Mouse (Mus musculus): ENCODE measurements around the gene Lasp1.
A peak's percentile ranks its signal among the peaks of the same experiment; 100 is the strongest.
"Not testable (repeated sequence)": the region's sequence is repeated elsewhere in the genome, so short reads cannot be mapped to it uniquely, and the experiment has no call there.

The Lasp1 gene

DNA sequence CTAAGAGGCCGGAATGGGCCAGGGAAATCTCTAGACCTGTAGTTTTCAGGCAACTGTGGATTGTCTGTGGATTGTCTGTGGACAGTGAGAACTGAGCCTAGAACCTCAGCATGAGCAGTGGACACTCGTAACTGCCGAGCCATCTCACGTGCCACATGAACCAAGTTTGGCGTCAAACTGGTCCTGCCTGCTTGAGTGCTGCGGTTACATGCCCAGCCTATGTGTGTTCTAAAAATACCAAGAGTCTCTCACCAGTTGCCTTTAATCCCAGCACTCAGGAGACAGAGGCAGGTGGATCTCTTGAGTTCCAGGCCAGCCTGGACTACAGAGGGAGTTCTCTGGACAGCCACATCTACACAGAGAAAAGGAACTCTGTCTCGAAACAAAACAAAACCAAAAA is 30.6 kb downstream of the Lasp1 start:
- DNase-seq (ENCODE audit: low spot score): no peak

DNA sequence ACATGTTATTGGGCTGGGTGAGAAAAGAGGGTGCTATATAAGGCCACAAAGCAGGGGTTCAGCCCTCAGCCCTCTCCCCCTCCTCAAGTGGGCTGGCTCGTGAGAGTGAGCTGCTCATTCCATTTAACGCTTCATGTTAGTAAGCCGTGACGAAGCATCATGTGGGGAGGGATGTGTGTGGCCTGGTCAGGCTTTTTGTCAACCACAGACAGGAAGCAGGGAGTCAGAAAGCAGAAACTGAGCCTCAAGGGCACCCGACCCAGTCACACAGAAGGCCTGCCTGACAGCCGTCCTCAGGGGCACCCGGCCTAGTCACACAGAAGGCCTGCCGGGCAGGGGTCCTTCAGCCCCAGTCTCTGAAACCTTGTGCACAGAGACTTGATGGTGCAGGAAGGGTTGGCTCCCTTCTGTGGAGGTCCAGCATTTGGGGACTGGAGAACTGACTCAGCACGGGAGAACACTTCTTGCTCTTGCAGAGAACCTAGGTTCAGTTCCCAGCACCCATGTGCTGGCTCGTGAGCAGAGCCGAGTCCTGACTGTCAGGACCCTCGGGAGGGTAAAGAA is 31.2 kb downstream of the Lasp1 start:
- no peak for DNase-seq (ENCODE audit: low spot score)

DNA sequence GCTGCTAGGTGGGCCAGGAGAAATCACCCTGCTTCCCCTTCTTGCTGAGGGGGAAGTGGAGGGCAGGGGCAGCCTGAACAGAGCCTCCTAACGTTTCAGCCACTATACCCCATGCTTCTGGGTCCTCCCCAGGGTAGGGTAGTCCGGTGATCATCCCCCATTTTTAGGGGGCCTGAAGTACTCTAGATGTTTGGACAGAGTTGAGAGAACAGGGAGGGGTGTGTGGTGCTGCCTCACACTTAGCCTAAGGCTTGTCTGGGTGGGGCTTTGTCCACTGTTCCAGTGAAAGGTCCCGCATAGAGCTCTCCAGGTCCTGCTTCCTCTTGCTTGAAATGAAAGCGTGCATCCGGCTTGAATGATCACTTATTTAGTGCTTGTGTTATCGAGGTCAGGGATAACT is 31.7 kb downstream of the Lasp1 start:
- no peak for DNase-seq (ENCODE audit: low spot score)

DNA sequence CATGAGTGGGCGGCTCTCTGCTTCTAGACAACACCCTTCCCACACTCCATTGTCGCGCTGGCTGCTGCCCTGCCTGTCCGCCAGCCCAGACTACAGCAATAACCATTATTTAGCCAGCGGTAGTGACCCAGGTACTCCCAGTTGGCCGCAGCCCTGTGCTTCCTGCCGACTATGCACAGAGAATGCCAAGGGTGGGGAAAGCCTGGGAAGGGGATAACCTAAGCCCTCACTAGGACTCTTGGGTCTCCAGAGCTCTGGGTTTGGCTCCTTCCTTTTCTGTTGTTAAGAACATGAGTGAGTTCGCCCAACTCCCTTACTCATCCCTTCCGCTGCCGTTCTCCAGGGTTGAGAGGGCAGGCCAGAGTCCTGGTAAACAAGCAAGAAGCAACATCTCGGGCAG is 33.2 kb downstream of the Lasp1 start:
- DNase-seq (ENCODE audit: low spot score): no peak

DNA sequence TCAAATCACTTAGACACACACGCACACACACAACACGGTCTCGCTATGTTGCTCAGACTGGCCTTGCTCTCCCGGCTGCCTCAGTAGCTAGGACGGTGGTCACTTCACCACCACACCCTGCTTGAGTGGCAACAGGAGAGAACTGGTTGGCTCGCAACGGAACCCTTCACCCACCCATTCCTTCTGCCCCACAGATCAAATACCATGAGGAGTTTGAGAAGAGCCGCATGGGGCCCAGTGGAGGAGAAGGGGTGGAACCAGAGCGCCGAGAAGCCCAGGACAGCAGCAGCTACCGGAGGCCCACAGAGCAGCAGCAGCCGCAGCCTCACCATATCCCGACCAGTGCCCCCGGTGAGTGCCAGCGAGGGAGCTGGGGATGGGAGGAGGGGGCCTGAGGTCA is 34.6 kb downstream of the Lasp1 start:
- DNase-seq (ENCODE audit: low spot score): no peak

DNA sequence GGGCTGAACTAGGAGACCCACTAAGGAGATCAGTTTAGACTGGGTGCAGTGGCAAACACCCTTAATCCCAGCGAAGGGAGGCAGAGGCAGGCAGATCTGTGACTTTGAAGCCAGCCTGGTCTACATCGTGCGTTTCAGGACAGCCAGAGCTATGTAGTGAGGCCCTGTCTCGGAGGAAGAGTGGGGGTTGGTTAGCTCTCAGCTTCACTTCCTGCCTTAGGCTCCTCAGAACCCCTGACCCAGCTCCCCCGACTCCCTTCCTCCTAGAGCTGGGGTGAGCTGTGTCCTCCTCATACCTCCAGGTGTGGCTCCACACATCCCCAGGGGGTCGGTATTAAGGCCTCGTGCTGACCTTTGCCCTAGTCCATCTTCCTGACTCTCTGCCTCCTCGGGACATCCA is 37.7 kb downstream of the Lasp1 start:
- DNase-seq (ENCODE audit: low spot score): no peak

DNA sequence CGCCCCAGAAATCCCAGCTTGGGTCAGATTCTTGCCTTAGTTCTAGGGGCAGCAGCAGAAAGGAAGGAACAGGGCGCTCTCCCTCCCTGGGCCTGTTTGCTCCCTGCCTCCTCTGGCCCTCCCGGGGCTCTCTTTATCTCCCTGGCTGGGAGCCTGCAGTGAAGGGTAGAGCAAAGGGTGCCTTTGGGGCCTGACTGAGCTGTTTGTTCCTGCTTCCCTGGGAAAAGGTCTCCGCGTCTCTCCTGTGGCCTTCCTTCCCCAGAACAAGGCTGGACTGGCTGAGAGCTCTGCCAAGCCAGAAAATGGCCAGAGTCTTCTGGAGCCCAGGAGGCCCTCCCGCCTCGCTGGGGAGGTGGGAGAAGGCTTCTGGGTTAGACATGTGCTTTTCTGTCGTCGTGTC is 38.3 kb downstream of the Lasp1 start:
- DNase-seq (ENCODE audit: low spot score): not testable (repeated sequence)

DNA sequence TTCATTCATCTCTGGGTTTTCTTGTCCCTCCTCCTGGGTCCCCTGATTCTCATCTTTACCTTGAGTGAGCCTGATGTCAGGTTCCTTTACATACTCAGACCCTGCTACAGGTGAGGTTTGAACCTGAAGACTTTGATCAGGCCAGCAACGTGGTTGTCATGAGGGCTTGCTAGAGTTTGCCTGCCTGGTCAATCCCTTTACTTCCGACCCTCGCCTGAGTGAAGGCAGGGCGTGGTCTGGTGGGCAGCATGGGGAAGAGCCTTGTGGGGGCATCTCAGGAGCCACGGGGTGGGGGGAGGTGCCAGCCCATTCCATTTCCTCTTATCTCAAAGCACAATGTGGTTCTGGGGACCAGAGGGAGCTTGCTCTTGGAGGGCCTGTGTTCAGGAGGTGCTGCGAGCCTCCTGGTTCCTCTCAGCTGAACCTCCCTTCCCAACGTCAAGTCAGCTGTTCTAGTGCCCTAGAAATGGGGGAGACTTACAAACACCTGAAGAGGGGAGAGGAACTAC is 38.9 kb downstream of the Lasp1 start:
- DNase-seq (ENCODE audit: low spot score): no peak

DNA sequence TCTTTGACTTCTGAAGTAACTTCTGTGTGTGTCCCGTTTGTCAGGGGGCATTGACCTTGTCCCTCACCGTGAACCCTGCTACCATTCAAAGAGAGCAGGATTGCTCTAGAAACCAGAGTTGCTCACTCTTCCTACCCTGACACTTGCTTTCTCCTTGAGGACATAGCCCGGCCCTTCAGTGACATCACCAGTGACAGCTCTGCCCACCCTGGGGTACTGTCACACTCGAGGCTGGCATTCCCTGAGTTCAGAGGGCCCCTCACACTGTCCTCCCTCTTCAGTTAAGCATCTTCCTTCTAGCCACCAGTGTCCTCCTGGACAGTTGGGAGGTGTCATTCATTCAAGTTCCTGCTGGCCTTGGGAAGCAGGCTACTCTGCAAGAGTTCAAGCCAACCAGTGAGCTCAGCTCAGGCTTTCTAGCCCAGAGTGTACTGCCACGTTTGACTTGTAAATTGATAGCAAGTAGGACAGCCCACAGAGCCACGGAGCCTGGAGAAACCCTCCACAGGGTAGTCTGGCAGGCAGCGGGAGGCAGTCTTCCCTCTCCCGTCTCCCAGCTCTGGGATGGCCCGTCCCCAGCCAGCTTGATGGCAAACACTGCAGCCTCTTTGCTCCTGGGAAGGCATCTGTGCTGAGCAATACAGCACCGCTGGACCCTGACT is 40.1 kb downstream of the Lasp1 start:
- no peak for DNase-seq (ENCODE audit: low spot score)

DNA sequence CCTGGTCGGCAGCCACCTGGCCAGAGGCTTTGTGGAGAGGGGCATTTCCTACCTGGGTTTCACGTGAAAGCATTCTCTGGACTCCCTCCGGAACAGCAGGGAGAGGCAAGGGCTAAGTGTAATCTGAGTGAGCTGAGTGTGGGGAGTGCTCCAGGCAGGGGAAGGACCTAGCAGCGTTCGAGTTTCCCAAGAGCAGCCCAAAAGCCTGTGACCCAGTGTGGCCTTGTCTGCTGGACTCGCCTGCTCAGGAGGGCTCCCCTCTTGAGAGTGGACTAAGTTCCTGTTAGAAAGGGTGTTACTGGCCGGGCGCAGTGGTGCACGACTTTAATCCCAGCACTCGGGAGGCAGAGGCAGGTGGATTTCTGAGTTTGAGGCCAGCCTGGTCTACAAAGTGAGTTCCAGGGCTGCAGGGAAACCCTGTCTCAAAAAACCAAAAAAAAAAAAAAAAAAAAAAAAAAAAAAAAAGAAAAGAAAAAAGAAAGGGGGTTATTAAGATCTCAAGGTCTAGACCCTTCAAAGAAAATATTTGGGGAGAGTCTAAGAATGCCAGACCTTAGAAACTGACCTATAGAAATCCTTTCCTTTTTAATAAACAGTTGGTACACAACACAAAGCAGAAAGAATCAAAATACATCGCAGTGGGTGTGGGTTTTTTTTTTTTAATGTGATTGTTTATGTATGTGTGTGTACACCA is 40.8 kb downstream of the Lasp1 start:
- DNase-seq (ENCODE audit: low spot score): no peak

DNA sequence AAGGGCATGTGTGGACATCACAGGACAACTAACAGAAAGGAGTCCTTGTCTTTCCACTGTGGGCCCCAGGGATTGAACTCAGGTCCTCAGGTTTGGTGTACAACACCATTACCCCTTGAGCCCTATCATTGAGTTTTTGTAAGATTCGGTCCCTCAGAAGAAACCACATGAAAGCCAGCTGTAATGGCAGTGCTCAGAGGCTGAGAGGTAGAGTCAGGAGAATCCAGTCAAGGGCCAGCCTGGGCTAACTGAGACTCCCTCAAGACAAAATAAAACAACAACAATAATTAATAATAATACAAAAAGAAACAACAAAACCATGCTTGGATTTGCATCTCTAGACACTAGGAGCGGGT is 41.3 kb downstream of the Lasp1 start:
- no peak for DNase-seq (ENCODE audit: low spot score)

DNA sequence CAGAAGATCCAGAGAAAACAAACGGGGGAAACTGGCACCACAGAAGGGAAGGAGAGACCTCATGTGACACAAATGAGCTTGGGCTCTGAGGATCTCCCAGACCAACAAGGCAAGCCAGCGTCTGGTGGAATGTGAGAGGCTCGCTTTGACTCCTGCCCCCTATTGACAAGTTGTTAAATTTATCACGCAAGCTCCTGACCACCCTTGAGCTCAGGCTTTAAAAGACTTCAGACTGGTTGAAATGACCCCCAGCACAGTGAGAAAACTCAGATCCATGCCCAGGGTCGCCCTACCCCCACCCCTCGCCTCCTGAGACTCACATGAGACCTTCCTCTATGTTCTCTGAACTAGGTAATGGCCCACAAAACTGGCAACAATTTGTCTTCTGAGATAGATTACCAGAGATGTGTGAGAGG is 41.7 kb downstream of the Lasp1 start, which contains the start of gene B230217C12Rik:
Gene B230217C12Rik, plus strand, starts transcription at position 242 of the 416 bp plus-strand sequence.
- DNase-seq (ENCODE audit: low spot score): peak; percentile 59

DNA sequence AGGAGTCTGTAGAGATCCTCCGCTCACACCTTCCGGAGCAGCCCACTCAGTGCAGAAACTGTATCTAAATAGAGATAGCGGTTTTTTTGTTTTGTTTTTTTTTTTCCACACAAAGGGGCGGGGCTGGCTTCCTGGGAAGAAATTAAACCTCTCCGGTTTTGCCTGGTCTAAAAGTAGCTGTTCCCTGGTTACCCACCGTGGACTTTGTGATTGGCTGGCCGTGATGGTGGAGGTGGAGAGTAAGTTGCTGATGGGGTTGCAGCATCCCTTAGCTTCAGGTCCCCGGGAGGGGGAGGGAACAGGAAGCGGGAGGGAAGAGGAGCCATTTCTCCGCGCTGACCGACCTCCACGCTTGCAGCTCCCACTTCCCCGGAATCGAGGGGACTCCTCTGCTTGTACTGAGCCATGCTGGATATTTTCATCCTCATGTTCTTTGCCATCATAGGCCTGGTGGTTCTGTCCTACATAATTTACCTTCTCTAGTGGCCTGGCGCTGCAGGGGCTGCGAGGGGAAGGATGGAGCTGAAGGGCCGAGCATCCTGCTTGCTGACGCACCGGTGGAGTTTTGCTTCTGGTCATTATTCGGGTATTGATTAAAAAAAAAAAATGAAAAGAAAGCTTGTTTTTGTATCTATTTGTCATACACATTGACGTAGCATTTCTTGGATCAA is 42.3 kb downstream of the Lasp1 start:
- peak; percentile 92 for DNase-seq (ENCODE audit: low spot score)

DNA sequence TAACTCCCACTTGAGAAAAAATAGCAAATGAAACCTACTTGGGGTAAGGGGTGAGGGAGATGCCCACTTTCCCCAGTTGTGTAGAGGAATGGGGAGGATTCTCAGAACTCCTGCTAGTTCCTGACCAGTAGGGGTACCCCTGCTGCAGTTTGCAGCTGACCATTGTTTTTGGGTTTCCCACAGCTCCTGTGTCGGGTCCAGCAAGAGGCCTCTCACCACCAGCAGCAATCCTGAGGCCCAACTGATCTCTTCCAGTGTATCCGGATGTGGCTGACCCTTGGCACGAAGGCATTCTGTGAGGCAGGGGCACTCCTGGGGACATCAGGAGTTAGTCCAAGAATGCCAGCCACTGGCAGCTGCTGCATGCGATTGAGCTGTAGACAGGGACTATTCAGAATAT is 43.2 kb downstream of the Lasp1 start:
- peak; percentile 18 for DNase-seq (ENCODE audit: low spot score)

DNA sequence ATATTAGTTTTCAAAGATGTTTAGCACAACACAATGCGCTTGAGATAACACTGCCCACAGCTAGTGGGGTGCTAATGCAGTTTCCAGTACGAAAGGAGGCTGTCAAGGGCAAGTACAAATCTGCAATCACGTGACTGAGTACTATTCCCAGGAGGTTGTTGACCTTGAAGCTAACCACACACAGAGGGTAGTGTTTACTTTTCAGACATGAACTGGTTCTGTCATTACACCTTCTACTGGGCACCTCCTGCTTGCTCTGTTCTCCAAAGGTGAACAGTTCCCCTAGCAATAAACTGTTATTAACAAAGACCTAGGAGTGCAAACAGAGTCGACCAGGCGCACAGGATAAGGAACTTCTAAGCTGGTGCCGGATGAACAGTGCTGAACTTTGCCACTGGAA is 51.6 kb downstream of the Lasp1 start:
- DNase-seq (ENCODE audit: low spot score): no peak

DNA sequence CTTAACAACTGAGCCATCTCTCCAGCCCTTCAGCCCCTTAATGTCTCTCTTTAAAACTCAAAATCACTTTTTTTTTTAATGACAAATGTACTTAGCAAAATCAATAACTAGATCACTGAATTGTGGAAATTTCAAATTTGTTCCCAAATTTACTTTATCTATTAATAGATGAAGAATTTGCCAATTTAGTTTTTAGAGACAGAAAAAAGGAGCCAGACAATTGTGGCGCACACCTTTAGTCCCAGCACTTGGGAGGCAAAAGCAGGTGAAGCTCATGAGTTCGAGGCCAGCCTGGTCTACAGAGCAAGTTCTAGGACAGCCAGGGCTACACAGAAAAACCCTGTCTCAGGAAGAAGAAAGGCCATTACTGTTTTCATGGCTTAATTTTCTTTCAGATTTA is 52.8 kb downstream of the Lasp1 start:
- DNase-seq (ENCODE audit: low spot score): no peak

DNA sequence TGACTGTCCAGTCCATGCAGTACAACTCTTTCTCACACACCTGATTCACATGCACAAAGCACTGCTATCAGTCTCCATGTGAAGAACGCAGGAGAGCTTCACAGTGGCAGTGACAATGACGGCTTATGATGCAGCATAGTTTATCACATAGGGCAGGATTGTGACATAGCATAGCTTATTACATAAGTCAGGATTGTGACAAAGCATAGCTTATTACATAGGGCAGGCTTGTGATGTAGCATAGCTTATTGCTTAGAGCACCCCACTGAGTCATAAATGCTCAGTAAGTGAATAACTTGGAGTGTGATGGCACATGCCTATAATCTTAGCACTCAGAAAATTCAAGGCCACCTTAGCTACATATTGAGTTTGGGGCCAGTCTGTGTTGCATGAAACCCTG is 56.7 kb downstream of the Lasp1 start:
- no peak for DNase-seq (ENCODE audit: low spot score)

DNA sequence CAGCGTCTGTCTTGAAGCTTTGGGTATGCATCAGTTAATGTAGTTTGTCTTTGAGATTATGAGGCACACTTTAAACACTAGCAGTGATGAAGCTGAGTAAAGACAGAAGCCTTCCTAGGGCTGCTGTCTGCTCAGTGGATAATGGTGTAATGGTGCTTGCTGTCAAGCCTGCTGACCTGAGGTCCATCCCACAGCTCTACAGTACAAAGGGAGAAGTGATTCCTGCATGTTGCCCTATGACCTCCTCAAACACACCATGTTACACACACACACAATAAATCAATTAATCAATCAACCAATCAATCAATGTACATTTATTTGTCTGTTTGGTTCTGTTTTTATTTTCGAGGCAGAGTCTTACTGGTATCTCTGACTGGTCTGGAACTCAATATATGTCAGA is 63.3 kb downstream of the Lasp1 start:
- DNase-seq (ENCODE audit: low spot score): no peak

DNA sequence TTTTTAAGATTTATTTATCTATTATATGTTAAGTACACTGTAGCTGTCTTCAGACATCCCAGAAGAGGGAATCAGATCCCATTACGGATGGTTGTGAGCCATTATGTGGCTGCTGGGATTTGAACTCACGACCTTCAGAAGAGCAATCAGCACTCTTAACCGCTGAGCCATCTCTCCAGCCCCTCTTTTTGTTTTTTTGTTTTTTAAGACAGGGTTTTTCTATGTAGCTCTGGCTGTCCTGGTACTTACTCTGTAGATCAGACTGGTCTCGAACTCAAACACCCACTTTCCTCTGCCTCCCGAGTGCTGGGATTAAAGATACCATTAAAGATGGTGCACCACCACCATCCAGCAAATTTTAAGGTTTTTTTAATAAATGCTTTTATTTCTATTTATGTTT is 66.6 kb downstream of the Lasp1 start:
- DNase-seq (ENCODE audit: low spot score): no peak

DNA sequence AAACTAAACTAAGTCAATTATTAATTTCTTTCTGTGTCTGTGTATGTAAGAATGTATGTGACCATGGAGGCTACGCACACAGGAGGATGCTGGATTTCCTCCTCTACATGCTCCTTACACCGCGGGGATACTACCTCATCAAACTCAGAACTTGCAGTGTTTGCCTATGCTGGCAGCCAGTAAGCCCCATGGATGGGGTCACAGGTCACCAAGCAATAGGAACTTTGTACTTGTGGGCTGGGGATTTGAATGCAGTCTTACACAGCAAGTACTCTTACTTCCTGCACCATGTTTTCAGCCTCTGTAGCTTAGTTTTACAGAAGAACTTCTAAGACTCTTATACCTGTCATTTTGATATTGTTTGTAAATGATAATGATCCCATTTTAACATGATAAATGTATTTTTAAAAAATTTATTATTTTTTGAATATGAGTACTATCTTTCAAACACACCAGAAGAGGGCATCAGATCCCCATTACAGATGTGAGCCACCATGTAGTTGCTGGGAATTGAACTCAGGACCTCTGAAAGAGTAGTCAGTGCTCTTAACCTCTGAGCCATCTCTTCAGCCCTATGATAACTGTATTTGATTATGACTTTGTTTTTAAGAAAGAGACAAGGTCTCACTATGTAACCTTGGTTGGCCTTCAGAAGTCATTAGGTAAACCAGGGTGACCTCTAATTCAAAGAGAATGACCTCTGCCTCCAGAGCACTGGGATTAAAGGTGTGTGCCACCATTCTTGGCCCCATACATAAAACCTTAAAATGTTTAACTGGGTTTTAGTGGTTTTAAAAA is 67.5 kb downstream of the Lasp1 start:
- no peak for DNase-seq (ENCODE audit: low spot score)

DNA sequence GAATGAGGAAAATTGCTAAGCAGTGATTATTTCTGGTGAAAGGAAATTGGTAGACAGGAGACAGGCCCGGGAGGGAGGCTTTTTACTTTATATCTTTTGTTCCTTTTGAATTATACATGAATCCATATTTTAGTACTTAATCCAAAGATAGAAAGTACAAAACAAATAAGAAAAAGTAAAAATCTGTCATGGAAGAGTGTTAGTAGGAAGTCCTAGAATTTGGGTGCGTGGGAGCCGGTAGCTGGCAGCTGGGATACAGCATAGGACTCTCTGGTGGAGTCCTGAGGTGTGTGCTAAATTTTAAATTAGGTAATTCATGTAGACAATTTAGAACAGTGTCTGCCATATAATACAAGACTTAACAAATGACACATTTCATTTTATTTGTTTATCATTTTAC is 68.8 kb downstream of the Lasp1 start:
- DNase-seq (ENCODE audit: low spot score): no peak

DNA sequence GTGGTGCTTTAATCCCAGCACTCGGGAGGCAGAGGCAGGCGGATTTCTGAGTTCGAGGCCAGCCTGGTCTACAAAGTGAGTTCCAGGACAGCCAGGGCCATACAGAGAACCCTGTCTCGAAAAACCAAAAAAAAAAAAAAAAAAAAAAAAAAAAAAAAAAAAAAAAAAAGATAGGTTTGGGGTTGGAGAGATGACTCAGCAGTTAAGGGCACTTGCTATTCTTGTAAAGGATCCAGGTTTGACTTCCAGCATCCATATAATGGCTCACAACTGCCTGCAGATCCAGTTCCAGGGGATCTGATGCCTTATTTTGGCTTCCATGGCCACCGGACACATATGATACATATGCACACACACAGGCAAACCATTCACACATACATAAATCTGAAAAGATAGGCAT is 73.6 kb downstream of the Lasp1 start:
- not testable (repeated sequence) for DNase-seq (ENCODE audit: low spot score)

Measured in MN1 (cell line).